Mouse (Mus musculus) gastrocnemius, postnatal 10 days (tissue): ENCODE measurements around the gene Gtsf2. TPM values are rescaled to one million over a fixed set of nuclear protein-coding genes. Genes with fewer than 3 reads are reported as not detected.
"Not testable (repeated sequence)": the region's sequence is repeated elsewhere in the genome, so short reads cannot be mapped to it uniquely, and the experiment has no call there.

Source experiments
- DNase-seq: peaks from one replicate; pipeline ENCODE4 v3.0.0; 2021; ENCODE audit warnings: mixed read lengths
- long read RNA-seq, 2 experiments: library from polyadenylated mRNA; stranded (forward); transcript quantifications; one replicate each; pipeline ENCODE4 v2.0.0; 2021
- total RNA-seq, 2 experiments: library from RNA; stranded (reverse); gene quantifications; 2 replicates each; pipeline ENCODE4 v1.2.3; 2021

The Gtsf2 gene
- total RNA-seq, result not detected
- long read RNA-seq, experiment 1, result 0 reads
- long read RNA-seq, experiment 2, result 0 reads

GRCm38 (mm10) chr15:103448369-103448768, at the start of gene Gtsf2:
Gtsf2 (minus strand) TSS chr15:103448469.
- DNase-seq, result no peak

GRCm38 (mm10) chr15:103496204-103497140, 48.2 kb upstream of the Gtsf2 start:
- DNase-seq, result no peak

- DNase-seq, result no peak
These were observed 40.1 kb upstream of the Gtsf2 start for GRCm38 (mm10) chr15:103488336-103488735.

GRCm38 (mm10) chr15:103486658-103487057, 38.4 kb upstream of the Gtsf2 start:
- no peak for DNase-seq

GRCm38 (mm10) chr15:103485106-103485505, 36.8 kb upstream of the Gtsf2 start:
- no peak for DNase-seq

- DNase-seq, result no peak
These were observed 36.2 kb upstream of the Gtsf2 start for GRCm38 (mm10) chr15:103484490-103484889.

GRCm38 (mm10) chr15:103482488-103482887, 34.2 kb upstream of the Gtsf2 start:
- no peak for DNase-seq

- no peak for DNase-seq
These were observed 31.9 kb upstream of the Gtsf2 start for GRCm38 (mm10) chr15:103480129-103480528.

GRCm38 (mm10) chr15:103479080-103479606, 30.9 kb upstream of the Gtsf2 start:
- no peak for DNase-seq

- no peak for DNase-seq
These were observed 25.5 kb upstream of the Gtsf2 start for GRCm38 (mm10) chr15:103473769-103474168.

- DNase-seq, result no peak
These were observed 24.9 kb upstream of the Gtsf2 start for GRCm38 (mm10) chr15:103473182-103473581.

GRCm38 (mm10) chr15:103472265-103472664, 24.0 kb upstream of the Gtsf2 start:
- DNase-seq, result no peak

GRCm38 (mm10) chr15:103471488-103472194, 23.4 kb upstream of the Gtsf2 start:
- DNase-seq, result no peak

- peak; percentile 10 for DNase-seq
These were observed 14.4 kb upstream of the Gtsf2 start for GRCm38 (mm10) chr15:103462539-103463261.

GRCm38 (mm10) chr15:103454449-103454848, 6.2 kb upstream of the Gtsf2 start:
- DNase-seq, result no peak

- no peak for DNase-seq
These were observed 5.4 kb upstream of the Gtsf2 start, which contains the start of gene Nckap1l for GRCm38 (mm10) chr15:103453551-103454218. Nckap1l (plus strand) TSS chr15:103453794.

- not testable (repeated sequence) for DNase-seq
These were observed 2.3 kb downstream of the Gtsf2 start for GRCm38 (mm10) chr15:103445966-103446365.

- no peak for DNase-seq
These were observed 18.0 kb downstream of the Gtsf2 start, which contains the start of gene Gtsf1 for GRCm38 (mm10) chr15:103430241-103430640. Gtsf1 (minus strand) TSS chr15:103430470.

GRCm38 (mm10) chr15:103427017-103427416, 21.3 kb downstream of the Gtsf2 start:
- no peak for DNase-seq

- DNase-seq, result not testable (repeated sequence)
These were observed 42.7 kb downstream of the Gtsf2 start for GRCm38 (mm10) chr15:103405586-103405985.

GRCm38 (mm10) chr15:103401361-103401760, 46.9 kb downstream of the Gtsf2 start:
- DNase-seq, result no peak
